Mouse (Mus musculus) midbrain, embryonic 14.5 days (tissue): ENCODE measurements at regions not wholly inside any gene's neighbourhood (a gene's known extent, or its start where the extent isn't known, plus 50 kb on each side); places are given as distances from the start of the nearest gene placed in this dataset.
A peak's percentile ranks its signal among the peaks of the same experiment; 100 is the strongest.

Experiments used
- ATAC-seq: fragments of 200-750 bp; cut with Nextera tagmentation; 2 replicates; pipeline ENCODE4 v1.8.0; 2017; ENCODE audit warnings: moderate number of reproducible peaks, moderate library complexity; ENCODE audit not compliant: low FRiP score, low TSS enrichment
- DNase-seq: peaks from one replicate; pipeline ENCODE4 v3.0.0-alpha.2; 2015
- H3K27ac ChIP-seq: fragments of 300-500 bp; sonication (generic); replicated peaks from 2 replicates; pipeline ENCODE4 v1.5.1; 2014; ENCODE audit warnings: mild to moderate bottlenecking, low read depth, low read length, moderate library complexity
- H3K27me3 ChIP-seq: fragments of 300-500 bp; sonication (generic); 2 replicates; pipeline ENCODE4 v1.6.1; 2014; ENCODE audit warnings: low read length, control low read depth, mixed read lengths; ENCODE audit not compliant: control insufficient read depth, insufficient read depth
- H3K36me3 ChIP-seq: fragments of 300-500 bp; sonication (generic); 2 replicates; pipeline ENCODE4 v1.6.1; 2014; ENCODE audit warnings: low read length, control low read depth; ENCODE audit not compliant: control insufficient read depth, insufficient read depth
- H3K4me1 ChIP-seq: fragments of 300-500 bp; sonication (generic); 2 replicates; pipeline ENCODE4 v1.6.1; 2014; ENCODE audit warnings: mild to moderate bottlenecking, antibody characterized with exemption, low read length, control low read depth; ENCODE audit not compliant: control insufficient read depth, insufficient read depth
- H3K4me2 ChIP-seq: fragments of 300-500 bp; sonication (generic); 2 replicates; pipeline ENCODE4 v1.6.1; 2014; ENCODE audit warnings: mild to moderate bottlenecking, low read length, moderate library complexity
- H3K4me3 ChIP-seq: fragments of 300-500 bp; sonication (generic); replicated peaks from 2 replicates; pipeline ENCODE4 v1.5.1; 2014; ENCODE audit warnings: low read depth, low read length
- H3K9ac ChIP-seq: fragments of 300-500 bp; sonication (generic); replicated peaks from 2 replicates; pipeline ENCODE4 v1.6.1; 2014; ENCODE audit warnings: mild to moderate bottlenecking, low read length, moderate library complexity
- H3K9me3 ChIP-seq: fragments of 300-500 bp; sonication (generic); 2 replicates; pipeline ENCODE4 v1.6.1; 2016; ENCODE audit warnings: low read length, control low read depth, mixed read lengths; ENCODE audit not compliant: control insufficient read depth
- WGBS: fragments of 180-500 bp; shearing (Covaris S2); extraction: QIAGEN DNeasy Blood & Tissue Kit; methylation state at CpG from one replicate; pipeline ENCODE4 v1.1.7; 2014; 5-methylcytosine and 5-hydroxymethylcytosine counted together

GRCm38 (mm10) chr2:134029631-134030414, 477.9 kb downstream of the Bmp2 start:
- H3K27me3 ChIP-seq, result no peaks in the 10 kb centered on the region
- H3K9ac ChIP-seq, result no peak overlapping the region
- no peak overlapping the region for H3K27ac ChIP-seq
- no peak overlapping the region for H3K4me2 ChIP-seq
- H3K4me3 ChIP-seq, result no peak overlapping the region
- ATAC-seq, result peak; percentile 64
- H3K9me3 ChIP-seq, result no peaks in the 10 kb centered on the region
- no peaks in the 10 kb centered on the region for H3K4me1 ChIP-seq
- DNase-seq, result peak; percentile 64
- no peaks in the 10 kb centered on the region for H3K36me3 ChIP-seq
- WGBS, result 68% methylated on average over 4 of the region's 4 CpGs

- ATAC-seq (no peak), DNase-seq (no peak)
- Histone ChIP-seq H3K9me3 (no peaks in the 10 kb centered on the region), H3K4me3 (no peak overlapping the region), H3K9ac (no peak overlapping the region), H3K27me3 (no peaks in the 10 kb centered on the region), H3K4me2 (no peak overlapping the region), H3K4me1 (no peaks in the 10 kb centered on the region), H3K27ac (no peak overlapping the region), H3K36me3 (no peaks in the 10 kb centered on the region)
- WGBS, result 75% methylated on average over 2 of the region's 2 CpGs
Observed at GRCm38 (mm10) chr2:134029153-134029552, 477.2 kb downstream of the Bmp2 start.

- H3K4me2 ChIP-seq, result no peak overlapping the region
- no peaks in the 10 kb centered on the region for H3K27me3 ChIP-seq
- H3K4me1 ChIP-seq, result no peaks in the 10 kb centered on the region
- no peak overlapping the region for H3K9ac ChIP-seq
- H3K4me3 ChIP-seq, result no peak overlapping the region
- no peak; the same call in 1 of the 2 replicates for ATAC-seq
- H3K9me3 ChIP-seq, result no peaks in the 10 kb centered on the region
- DNase-seq, result peak; percentile 75
- no peaks in the 10 kb centered on the region for H3K36me3 ChIP-seq
- H3K27ac ChIP-seq, result no peak overlapping the region
Observed at GRCm38 (mm10) chr2:134017109-134017508, 465.1 kb downstream of the Bmp2 start.

- H3K4me2 ChIP-seq, result no peak overlapping the region
- no peaks in the 10 kb centered on the region for H3K9me3 ChIP-seq
- ATAC-seq (no peak), DNase-seq (no peak)
- H3K9ac ChIP-seq, result no peak overlapping the region
- H3K36me3 ChIP-seq, result no peaks in the 10 kb centered on the region
- WGBS, result 71% methylated on average over 1 of the region's 1 CpGs
- no peaks in the 10 kb centered on the region for H3K27me3 ChIP-seq
- no peak overlapping the region for H3K27ac ChIP-seq
- no peaks in the 10 kb centered on the region for H3K4me1 ChIP-seq
- H3K4me3 ChIP-seq, result no peak overlapping the region
Observed at GRCm38 (mm10) chr2:134003146-134003545, 451.2 kb downstream of the Bmp2 start.

GRCm38 (mm10) chr2:133994742-133995141, 442.8 kb downstream of the Bmp2 start:
- no peaks in the 10 kb centered on the region for H3K4me1 ChIP-seq
- H3K27ac ChIP-seq, result no peak overlapping the region
- no peak overlapping the region for H3K4me2 ChIP-seq
- no peaks in the 10 kb centered on the region for H3K27me3 ChIP-seq
- H3K9me3 ChIP-seq, result no peaks in the 10 kb centered on the region
- peak; percentile 10 for DNase-seq
- no peak overlapping the region for H3K4me3 ChIP-seq
- H3K9ac ChIP-seq, result no peak overlapping the region
- WGBS, result 17% methylated on average over 1 of the region's 1 CpGs
- H3K36me3 ChIP-seq, result no peaks in the 10 kb centered on the region
- no peak for ATAC-seq

GRCm38 (mm10) chr2:133994337-133994736, 442.4 kb downstream of the Bmp2 start:
- H3K36me3 ChIP-seq, result no peaks in the 10 kb centered on the region
- H3K27me3 ChIP-seq, result no peaks in the 10 kb centered on the region
- WGBS, result 76% methylated on average over 9 of the region's 9 CpGs
- H3K4me2 ChIP-seq, result no peak overlapping the region
- no peak overlapping the region for H3K9ac ChIP-seq
- no peaks in the 10 kb centered on the region for H3K9me3 ChIP-seq
- peak; percentile 22 for DNase-seq
- no peak overlapping the region for H3K4me3 ChIP-seq
- no peak for ATAC-seq
- H3K4me1 ChIP-seq, result no peaks in the 10 kb centered on the region
- H3K27ac ChIP-seq, result no peak overlapping the region

- no peak overlapping the region for H3K27ac ChIP-seq
- ATAC-seq, result no peak
- no peak overlapping the region for H3K4me2 ChIP-seq
- WGBS, result 96% methylated on average over 1 of the region's 1 CpGs
- no peaks in the 10 kb centered on the region for H3K27me3 ChIP-seq
- no peaks in the 10 kb centered on the region for H3K36me3 ChIP-seq
- no peaks in the 10 kb centered on the region for H3K4me1 ChIP-seq
- no peaks in the 10 kb centered on the region for H3K9me3 ChIP-seq
- no peak overlapping the region for H3K4me3 ChIP-seq
- no peak for DNase-seq
- H3K9ac ChIP-seq, result no peak overlapping the region
Observed at GRCm38 (mm10) chr2:133987671-133988070, 435.7 kb downstream of the Bmp2 start.
